Mouse (Mus musculus) large intestine, adult 2 months (tissue): ENCODE measurements around the gene Cacng4. TPM values are rescaled to one million over a fixed set of nuclear protein-coding genes. Genes with fewer than 3 reads are reported as not detected.

Experiments used
- DNase-seq: peaks from one replicate; pipeline ENCODE4 v3.0.0-alpha.2; 2012; ENCODE audit warnings: low read depth, low spot score
- WGBS: fragments of 180-500 bp; shearing (Covaris S2); methylation state at CpG from one replicate; pipeline ENCODE4 v1.1.7; 2018; 5-methylcytosine and 5-hydroxymethylcytosine counted together
- polyA plus RNA-seq: library from polyadenylated mRNA; depleted of rRNA; stranded (reverse); fragments of >200 nt; gene quantifications from 2 replicates; pipeline ENCODE4 v1.2.3, GENCODE M21; 2012; rRNA removed

Gene Cacng4
- 0.29 and 0.58 TPM in 2 replicates for polyA plus RNA-seq

- DNase-seq = no peak
- WGBS = 6% methylated on average over 39 of the region's 73 CpGs
Measured at GRCm38 (mm10) chr11:107794547-107795269, at the start of gene Cacng4. TSS of gene Cacng4 (minus strand) at chr11:107794557.

DNA sequence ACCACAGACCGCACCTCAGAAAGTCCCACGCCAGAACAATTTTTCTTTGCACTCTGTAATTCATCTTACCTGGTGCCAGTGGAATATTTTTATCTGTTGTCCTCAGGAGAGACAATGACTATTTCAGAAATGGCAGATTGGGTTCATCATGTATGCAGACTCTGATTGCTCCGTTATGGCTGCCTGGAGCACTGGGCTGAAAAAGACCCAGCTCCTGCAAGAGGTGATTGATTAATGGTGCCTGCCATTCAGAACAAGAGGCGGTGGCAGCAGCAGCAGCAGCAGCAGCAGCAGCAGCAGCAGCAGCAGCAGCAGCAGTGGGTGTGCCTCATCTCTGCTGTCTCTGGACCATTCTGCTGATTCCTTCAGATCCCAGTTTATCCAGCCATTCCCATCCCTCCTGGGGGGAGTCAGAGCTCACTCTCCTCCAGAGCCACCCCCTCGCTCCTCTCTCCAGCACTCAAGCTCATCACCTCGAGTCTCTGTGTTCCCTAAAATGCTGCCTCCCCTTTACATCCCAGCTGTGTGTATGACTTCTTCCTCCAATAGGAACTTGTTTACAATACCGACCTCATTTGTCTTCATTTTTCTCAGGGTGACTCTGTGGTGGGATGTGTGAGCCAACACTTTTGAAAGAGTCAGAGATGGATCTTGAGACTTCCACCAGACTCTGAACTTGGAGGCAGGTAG is 39.1 kb upstream of the Cacng4 start:
- no peak for DNase-seq
- WGBS = 55% methylated on average over 7 of the region's 7 CpGs

- 48% methylated on average over 5 of the region's 5 CpGs for WGBS
Measured at GRCm38 (mm10) chr11:107817196-107817595, 22.8 kb upstream of the Cacng4 start.

DNA sequence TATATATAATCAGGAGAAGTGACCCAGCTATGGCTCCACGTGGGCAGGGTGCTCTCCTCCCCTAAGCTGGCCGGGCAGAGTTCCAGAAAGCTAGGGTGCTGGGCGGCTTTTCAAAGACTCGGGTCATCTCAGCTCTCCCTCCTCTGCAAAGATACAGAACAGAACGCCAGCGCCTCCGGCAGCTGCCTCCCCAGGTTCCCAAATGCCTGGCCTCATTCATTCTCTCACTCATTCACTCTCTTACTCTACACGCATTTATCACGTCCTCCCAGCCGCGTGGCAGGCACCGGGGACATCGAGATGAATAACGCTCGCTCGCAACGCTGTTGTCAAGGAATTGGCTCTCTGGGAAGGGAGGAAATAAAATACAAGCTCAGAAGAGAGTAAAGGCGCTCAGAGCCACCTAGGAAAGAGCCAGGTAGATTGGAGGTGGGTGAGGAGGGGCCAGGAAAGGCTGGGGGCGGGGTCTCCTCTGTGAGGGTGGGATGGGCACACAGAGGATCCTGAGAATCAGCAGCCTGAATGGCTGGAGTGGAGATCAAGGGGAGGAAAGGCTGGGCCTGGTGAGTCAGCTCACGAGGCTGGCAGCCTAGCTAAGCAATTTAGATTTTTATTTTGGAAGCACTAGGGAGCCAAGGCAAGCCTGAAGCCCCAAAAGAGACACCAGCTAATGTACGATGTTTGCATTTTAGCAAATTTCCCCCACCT is 18.7 kb upstream of the Cacng4 start:
- 22% methylated on average over 21 of the region's 21 CpGs for WGBS
- no peak for DNase-seq

More at GRCm38 (mm10) chr11:107817196-107817595, 22.8 kb upstream of the Cacng4 start:
- no peak for DNase-seq

- 19% methylated on average over 4 of the region's 4 CpGs for WGBS
- no peak for DNase-seq
Measured at GRCm38 (mm10) chr11:107812429-107812828, 18.1 kb upstream of the Cacng4 start.

GRCm38 (mm10) chr11:107808508-107808907 is 14.2 kb upstream of the Cacng4 start:
- WGBS = 68% methylated on average over 8 of the region's 8 CpGs
- no peak for DNase-seq

DNA sequence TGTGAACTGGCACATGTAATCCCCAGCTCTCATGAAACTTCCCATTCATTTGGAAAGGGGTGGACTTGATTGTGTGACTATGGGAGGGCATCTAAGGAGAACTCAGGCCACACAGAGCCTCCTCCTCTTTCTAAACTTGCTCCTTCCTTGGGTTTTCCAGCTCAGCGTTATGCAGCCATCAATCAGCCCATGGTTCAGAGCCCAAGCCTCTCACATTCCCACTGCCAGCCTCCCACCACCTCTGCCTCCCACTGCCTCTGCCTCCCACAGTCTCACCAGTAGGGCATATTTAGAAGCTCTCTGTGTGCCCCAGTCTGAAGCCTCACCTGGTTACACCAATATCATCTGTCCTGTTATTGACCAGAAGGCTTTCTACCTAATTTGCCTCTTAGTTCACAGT is 11.7 kb upstream of the Cacng4 start:
- DNase-seq = no peak
- 94% methylated on average over 1 of the region's 1 CpGs for WGBS

DNA sequence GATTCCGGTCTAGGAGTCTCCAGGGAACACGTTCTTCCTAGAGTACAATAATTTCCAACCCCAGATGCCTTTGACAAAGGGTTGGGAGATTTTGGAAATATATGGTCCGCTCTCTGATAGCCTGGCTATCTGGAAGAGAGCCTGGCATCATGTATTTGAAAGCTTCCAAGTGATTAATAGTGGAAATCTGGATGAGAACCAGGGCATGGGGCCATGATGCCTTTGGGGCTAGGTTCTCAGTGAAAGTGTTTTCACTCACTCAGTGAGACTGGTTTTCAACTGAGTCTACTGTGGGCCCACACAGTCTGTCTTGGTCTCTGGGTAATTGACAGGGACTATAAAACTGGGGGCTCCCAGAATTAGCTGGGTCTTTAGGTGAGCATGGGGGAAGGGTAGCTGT is 7.6 kb upstream of the Cacng4 start:
- no peak for DNase-seq
- 81% methylated on average over 3 of the region's 3 CpGs for WGBS

DNA sequence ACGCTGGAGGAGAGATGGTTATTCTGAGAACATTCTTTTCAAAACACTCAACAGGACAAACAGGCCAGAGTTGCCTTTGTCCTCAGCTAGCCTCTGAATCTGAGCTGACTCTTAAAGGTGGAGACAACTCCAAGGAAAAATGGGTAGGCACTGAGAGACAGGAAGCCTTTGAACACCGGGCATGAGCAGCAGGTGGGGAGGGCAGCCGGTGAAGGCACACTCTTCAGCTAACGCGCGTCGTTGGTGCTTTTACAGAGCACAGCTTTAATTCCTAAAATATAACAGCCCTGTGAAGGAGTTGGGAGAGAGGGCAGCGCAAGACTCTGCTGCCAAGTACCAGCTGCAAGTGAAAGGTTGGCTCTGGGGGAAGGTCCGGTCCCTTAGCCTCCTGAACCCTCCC is 5.0 kb upstream of the Cacng4 start:
- no peak for DNase-seq
- 39% methylated on average over 9 of the region's 9 CpGs for WGBS

GRCm38 (mm10) chr11:107796346-107796745 is 2.0 kb upstream of the Cacng4 start:
- DNase-seq = no peak
- 15% methylated on average over 7 of the region's 7 CpGs for WGBS

DNA sequence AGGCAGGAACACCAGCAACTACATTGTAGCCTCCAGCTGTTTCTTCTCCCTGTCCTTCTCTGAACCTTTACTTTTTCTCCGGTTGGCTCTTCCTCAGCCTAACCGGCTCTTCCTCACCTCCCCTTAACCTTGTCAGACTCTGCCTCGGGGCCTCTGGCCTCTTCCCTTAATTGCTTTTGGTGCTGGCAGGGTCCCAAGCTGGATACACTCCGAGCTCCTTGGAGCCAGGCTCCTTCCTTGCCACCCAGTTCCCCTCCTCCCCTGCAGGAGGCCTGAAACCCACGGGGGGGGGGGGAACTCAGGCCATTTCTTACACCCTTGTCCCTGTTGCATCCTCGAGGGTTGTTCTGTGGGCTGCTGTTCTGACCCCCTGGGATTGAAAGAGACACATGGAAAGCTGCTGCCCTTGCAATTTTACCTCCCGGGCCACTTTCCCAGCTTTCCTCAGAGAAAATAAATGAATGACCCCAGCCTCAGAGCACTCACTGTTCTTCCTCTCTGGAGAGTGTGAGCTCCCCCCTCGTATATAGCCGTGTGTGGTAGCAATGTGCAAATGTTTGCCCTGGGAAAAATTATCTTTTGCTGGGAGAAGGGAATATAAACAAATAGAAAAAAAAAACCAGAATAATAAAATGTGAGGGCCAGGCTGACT is 1.2 kb upstream of the Cacng4 start:
- DNase-seq = no peak
- 5% methylated on average over 9 of the region's 9 CpGs for WGBS

- 2% methylated on average over 37 of the region's 41 CpGs for WGBS
- no peak for DNase-seq
Measured at GRCm38 (mm10) chr11:107794103-107794493, 259 bp downstream of the Cacng4 start.

DNA sequence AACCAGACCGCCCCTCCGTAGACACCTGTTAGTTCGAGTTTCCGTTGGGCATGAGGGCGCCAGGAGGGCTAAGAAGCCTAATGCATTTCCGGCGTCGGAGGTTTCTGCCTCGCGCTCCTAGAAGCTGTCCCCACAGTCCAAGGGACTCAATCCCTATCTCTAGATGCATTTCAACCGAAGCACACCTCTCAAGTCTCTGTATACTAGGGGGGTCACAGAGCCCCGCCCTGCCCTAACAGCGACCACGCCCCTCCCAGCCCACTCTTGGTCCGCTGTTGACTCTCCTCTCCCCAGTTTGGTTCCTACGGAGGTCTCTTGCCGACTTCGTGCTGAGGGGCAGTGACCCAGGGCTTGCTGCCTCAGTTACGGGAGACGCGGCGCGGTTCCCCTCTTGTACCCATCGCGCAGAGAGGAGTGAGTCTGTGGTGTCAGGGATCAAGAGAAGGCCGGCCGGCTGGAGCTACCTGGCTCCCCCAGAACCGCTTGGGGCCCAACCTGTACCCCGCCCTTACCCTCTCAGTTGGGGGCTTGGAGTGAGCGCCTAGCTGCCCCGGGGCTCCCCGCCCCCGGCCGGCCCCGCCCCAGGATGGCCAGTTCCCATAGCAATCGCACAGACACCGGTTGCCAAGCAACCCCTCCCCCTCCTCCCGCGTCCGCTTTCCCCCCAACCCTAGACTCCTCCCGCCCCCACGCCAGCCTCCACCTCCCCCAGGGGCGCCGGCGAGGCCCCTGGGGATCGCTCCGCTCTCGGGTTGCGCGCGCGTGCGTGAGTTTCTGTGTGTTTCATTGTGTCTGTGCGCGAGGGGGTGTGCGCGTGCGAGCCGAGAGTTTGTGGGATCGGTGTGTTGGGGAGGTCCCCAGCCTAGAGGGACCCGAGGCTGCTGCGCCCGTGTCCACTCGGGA is 906 bp downstream of the Cacng4 start:
- no peak for DNase-seq
- 2% methylated on average over 61 of the region's 64 CpGs for WGBS

DNA sequence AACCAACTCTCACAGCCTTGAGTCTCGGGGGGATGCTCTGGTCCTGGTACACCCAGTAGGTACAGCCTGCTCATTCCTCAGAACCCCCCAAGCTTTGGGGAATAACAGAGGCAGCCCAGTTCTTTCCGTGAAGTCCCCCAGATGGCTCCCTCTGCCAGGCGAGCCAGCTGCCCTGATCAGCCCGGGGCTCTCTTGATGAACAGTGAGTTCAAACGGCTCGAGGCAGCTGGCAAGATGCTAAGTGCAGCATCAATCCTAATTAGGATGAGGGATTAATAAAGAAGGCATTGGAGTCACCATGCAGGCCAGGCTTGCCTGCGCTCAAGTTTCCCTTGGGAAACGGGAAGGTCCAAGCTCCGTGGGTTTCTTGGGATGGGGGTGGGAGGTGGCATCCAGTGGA is 2.2 kb downstream of the Cacng4 start:
- 40% methylated on average over 9 of the region's 9 CpGs for WGBS
- DNase-seq = no peak

GRCm38 (mm10) chr11:107785761-107786160 is 8.6 kb downstream of the Cacng4 start:
- no peak for DNase-seq
- 61% methylated on average over 3 of the region's 3 CpGs for WGBS

- DNase-seq = no peak
- 50% methylated on average over 1 of the region's 1 CpGs for WGBS
Measured at GRCm38 (mm10) chr11:107785288-107785687, 9.1 kb downstream of the Cacng4 start.

GRCm38 (mm10) chr11:107783861-107784754 is 10.2 kb downstream of the Cacng4 start:
- DNase-seq = no peak
- WGBS = 69% methylated on average over 8 of the region's 8 CpGs

DNA sequence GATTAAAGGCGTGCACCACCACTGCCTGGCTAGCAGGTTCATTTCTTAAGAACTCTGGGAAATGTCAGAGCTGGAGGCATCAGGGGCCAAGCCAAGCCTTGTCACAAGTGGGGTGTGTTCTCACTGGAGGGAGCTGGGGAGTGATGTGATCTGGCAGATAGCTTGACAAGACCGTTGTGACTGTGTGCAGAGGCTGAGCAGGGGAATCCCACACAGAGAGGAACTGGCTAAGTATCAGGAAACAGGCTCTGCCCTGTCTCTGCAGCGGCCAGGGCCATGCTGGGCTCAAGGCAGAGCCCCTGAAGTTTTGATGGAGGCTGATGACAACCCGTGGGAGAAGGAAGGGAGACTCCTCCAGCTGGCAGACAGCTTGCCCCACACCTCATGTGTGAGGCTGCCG is 11.8 kb downstream of the Cacng4 start:
- 43% methylated on average over 5 of the region's 5 CpGs for WGBS
- DNase-seq = no peak
